Mouse (Mus musculus) limb, embryonic 13.5 days (tissue): ENCODE measurements at regions not wholly inside any gene's neighbourhood (a gene's known extent, or its start where the extent isn't known, plus 50 kb on each side); places are given as distances from the start of the nearest gene placed in this dataset.

Source experiments
- ATAC-seq: fragments of 200-750 bp; cut with Nextera tagmentation; 2 replicates; pipeline ENCODE4 v1.8.0; 2017; ENCODE audit warnings: low read depth, moderate number of reproducible peaks, moderate TSS enrichment; ENCODE audit not compliant: low FRiP score
- H3K27ac ChIP-seq: fragments of 300-500 bp; sonication (generic); 2 replicates; pipeline ENCODE4 v1.5.1; 2015; ENCODE audit warnings: inconsistent platforms, mild to moderate bottlenecking, moderate library complexity
- H3K27me3 ChIP-seq: fragments of 300-500 bp; sonication (generic); 2 replicates; pipeline ENCODE4 v1.6.1; 2015; ENCODE audit warnings: mild to moderate bottlenecking, inconsistent platforms
- H3K36me3 ChIP-seq: fragments of 300-500 bp; sonication (generic); 2 replicates; pipeline ENCODE4 v1.6.1; 2015; ENCODE audit warnings: inconsistent platforms, mild to moderate bottlenecking, moderate library complexity
- H3K4me1 ChIP-seq: fragments of 300-500 bp; sonication (generic); 2 replicates; pipeline ENCODE4 v1.6.1; 2015; ENCODE audit warnings: inconsistent platforms
- H3K4me2 ChIP-seq: fragments of 300-500 bp; sonication (generic); replicated peaks from 2 replicates; pipeline ENCODE4 v1.6.1; 2015; ENCODE audit warnings: inconsistent platforms, mild to moderate bottlenecking, moderate library complexity
- H3K4me3 ChIP-seq: fragments of 300-500 bp; sonication (generic); 2 replicates; pipeline ENCODE4 v1.5.1; 2015; ENCODE audit warnings: moderate library complexity, mild to moderate bottlenecking, inconsistent platforms
- H3K9ac ChIP-seq: fragments of 300-500 bp; sonication (generic); 2 replicates; pipeline ENCODE4 v1.6.1; 2015; ENCODE audit warnings: mild to moderate bottlenecking, inconsistent platforms
- H3K9me3 ChIP-seq: fragments of 300-500 bp; sonication (generic); 2 replicates; pipeline ENCODE4 v1.6.1; 2016; ENCODE audit warnings: inconsistent platforms
- WGBS: fragments of 180-500 bp; shearing (Covaris S2); methylation state at CpG from one replicate; pipeline ENCODE4 v1.1.7; 2015; 5-methylcytosine and 5-hydroxymethylcytosine counted together

DNA sequence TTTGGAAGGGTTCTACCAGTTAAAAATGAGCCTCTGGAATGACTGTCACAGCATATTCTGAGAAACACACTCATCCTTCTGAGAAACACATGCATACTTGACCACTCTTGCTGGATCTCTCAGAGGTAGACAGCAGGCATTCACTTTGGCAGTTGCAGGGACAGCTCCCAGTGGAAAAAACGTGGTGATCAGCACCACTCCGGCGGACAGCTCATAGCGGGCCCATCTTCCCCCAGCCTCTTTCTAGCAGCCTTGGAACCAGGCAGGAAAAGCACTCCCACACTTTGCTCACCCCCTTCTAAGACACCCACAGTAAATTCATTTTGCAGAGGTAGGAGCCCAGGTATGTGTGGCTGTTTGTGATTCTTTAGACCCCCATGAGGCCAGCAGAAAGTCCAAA lies 442.7 kb downstream of the Prss52 start:
- H3K4me3 ChIP-seq = no peak overlapping the region
- no peaks in the 10 kb centered on the region for H3K36me3 ChIP-seq
- H3K27ac ChIP-seq = no peak overlapping the region
- H3K9me3 ChIP-seq = no peaks in the 10 kb centered on the region
- H3K9ac ChIP-seq = no peak overlapping the region
- ATAC-seq = no peak
- no peaks in the 10 kb centered on the region for H3K4me1 ChIP-seq
- H3K4me2 ChIP-seq = no peak overlapping the region
- 1% methylated on average over 4 of the region's 4 CpGs for WGBS
- no peaks in the 10 kb centered on the region for H3K27me3 ChIP-seq

DNA sequence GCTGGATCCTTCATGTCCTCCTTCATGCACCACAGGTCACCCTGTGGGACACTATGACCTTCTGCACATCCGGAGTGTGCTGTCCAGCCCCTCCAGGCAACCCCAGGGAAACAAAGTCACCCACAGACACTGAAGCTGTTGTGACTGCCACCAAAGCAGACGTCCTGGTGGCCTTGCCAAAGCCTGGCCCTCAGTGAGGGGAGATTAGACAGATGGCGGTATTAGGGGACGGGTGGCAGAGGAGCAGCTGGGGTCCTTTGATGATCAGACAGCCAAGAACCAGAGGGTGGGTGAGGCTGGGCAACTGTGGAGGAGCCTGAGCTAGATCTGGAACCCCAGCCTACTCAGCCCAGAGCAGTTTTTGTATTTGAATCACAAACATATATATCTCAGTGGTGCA lies 448.9 kb downstream of the Prss52 start:
- 63% methylated on average over 4 of the region's 4 CpGs for WGBS
- Histone ChIP-seq H3K27me3 (no peaks in the 10 kb centered on the region), H3K9me3 (0 out of 2 replicates have a peak, but pooled peaks cover 4% of the 10 kb centered on the region), H3K36me3 (no peaks in the 10 kb centered on the region), H3K4me2 (no peak overlapping the region), H3K27ac (no peak overlapping the region), H3K9ac (no peak overlapping the region), H3K4me3 (no peak overlapping the region), H3K4me1 (no peaks in the 10 kb centered on the region)
- no peak for ATAC-seq

DNA sequence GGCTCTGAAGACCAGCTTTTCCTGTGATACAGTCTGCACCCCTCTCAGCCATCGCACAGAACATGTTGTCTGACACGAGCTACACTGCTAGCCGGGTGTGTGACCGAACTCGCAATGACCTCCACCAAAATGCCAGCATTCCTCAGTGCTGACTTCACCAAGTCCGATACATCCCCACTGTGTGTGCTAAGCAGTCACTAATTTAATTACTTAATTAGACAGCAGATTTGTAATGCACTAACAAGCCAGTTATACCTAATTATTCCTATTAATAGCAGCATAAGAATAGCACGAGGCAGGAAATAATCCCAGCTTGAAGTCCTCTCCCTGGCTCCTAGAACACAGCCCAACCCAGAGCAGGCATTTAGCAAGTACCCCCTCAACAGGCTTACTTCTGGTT lies 452.0 kb downstream of the Prss52 start:
- 0 out of 2 replicates have a peak, but pooled peaks cover 4% of the 10 kb centered on the region for H3K9me3 ChIP-seq
- H3K27ac ChIP-seq = no peak overlapping the region
- no peak overlapping the region for H3K9ac ChIP-seq
- ATAC-seq = no peak
- no peaks in the 10 kb centered on the region for H3K27me3 ChIP-seq
- H3K4me2 ChIP-seq = no peak overlapping the region
- H3K36me3 ChIP-seq = no peaks in the 10 kb centered on the region
- H3K4me3 ChIP-seq = no peak overlapping the region
- H3K4me1 ChIP-seq = no peaks in the 10 kb centered on the region
- 87% methylated on average over 7 of the region's 7 CpGs for WGBS

DNA sequence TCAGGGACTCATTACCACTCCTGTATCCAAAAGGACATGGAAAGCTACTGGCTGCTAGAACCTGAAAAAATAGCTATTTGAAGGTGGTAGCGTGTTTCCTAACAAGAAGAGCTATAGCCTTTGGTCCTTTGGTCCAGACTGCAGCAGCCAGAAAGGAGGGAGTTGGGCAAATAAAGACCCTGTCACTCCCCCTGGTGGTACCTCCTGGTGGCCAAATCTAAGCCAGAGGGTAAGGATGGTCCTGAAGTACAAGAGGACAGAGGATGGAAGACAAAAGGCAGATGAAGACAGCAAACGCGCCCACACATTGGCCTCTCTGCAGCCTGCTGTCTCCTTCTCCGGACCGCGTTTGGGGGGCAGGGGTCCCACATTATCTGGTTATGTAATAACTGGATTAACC lies 453.4 kb downstream of the Prss52 start:
- WGBS = 74% methylated on average over 6 of the region's 6 CpGs
- no peaks in the 10 kb centered on the region for H3K4me1 ChIP-seq
- H3K27ac ChIP-seq = no peak overlapping the region
- no peaks in the 10 kb centered on the region for H3K36me3 ChIP-seq
- ATAC-seq = no peak
- no peak overlapping the region for H3K4me3 ChIP-seq
- no peak overlapping the region for H3K4me2 ChIP-seq
- no peaks in the 10 kb centered on the region; the same call in 1 of the 2 replicates for H3K27me3 ChIP-seq
- 0 out of 2 replicates have a peak, but pooled peaks cover 4% of the 10 kb centered on the region for H3K9me3 ChIP-seq
- no peak overlapping the region for H3K9ac ChIP-seq

DNA sequence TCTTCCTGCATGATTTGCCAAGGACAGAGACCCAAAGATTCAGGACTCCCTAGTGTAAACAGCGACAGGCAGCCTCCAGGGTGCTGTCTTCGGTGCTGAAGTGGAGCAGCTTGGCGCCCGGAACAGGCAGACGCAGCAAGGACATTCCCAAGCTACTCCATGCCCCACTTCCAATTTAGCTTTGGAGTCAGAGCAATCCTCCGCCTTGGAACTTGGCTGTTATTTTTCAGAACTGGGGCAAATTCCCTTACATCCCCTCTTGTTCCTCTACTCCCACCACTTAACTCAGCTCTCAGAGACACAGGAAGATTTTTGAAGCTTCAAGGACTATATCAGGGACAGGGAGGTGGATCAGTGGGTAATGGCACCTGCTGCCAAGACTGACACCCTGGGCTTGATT lies 464.6 kb downstream of the Prss52 start:
- Histone ChIP-seq H3K27me3 (no peaks in the 10 kb centered on the region), H3K36me3 (no peaks in the 10 kb centered on the region), H3K4me3 (no peak overlapping the region), H3K4me1 (no peaks in the 10 kb centered on the region), H3K9me3 (no peaks in the 10 kb centered on the region), H3K27ac (no peak overlapping the region), H3K4me2 (no peak overlapping the region), H3K9ac (no peak overlapping the region)
- no peak for ATAC-seq
- 9% methylated on average over 6 of the region's 6 CpGs for WGBS

DNA sequence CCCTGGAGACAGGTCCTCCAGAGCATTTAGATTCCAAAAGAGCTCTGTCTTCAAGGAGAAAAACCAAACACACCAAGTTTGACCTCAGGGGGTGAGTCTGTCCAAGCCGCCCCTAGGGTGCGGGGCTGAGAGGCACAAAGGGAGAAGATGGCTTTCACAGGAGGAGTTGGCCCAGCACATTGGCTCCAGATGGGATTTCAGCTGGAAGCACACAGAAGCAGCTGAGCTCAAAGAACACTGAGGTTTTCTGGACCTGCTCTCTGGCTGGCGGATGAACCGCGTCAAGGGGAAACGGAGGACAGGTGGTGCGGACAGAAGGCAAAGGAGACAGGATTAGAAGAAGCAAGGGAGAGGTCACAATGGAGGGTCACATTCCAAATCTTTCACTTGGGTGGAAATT lies 466.9 kb downstream of the Prss52 start:
- WGBS = 87% methylated on average over 7 of the region's 7 CpGs
- ATAC-seq = no peak
- Histone ChIP-seq H3K4me2 (no peak overlapping the region), H3K4me1 (no peaks in the 10 kb centered on the region), H3K4me3 (no peak overlapping the region), H3K27ac (no peak overlapping the region), H3K9ac (no peak overlapping the region), H3K9me3 (no peaks in the 10 kb centered on the region), H3K27me3 (peaks cover 6% of the 10 kb centered on the region; the same call in 1 of the 2 replicates), H3K36me3 (no peaks in the 10 kb centered on the region)

DNA sequence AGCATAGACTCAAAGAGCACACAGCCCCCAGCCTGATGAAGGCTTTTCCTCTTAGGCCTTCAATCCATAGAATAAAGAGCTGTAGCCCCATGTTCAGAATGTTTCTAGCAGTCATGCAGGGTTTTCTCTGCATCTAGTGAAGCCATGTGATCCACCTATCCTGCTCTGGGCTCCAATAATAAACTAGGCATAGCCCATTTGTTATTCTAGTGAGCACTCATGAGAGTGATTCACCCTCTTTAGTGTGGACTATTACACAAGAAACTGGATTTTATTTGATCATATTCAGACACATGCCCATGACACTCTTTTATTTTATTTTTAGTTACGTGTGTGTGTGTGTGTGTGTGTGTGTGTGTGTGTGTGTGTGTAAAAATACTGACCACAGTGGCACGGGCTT lies 468.7 kb downstream of the Prss52 start:
- Histone ChIP-seq H3K4me1 (no peaks in the 10 kb centered on the region), H3K4me2 (no peak overlapping the region), H3K27ac (no peak overlapping the region), H3K27me3 (peaks cover 6% of the 10 kb centered on the region; the same call in 1 of the 2 replicates), H3K9me3 (no peaks in the 10 kb centered on the region), H3K9ac (no peak overlapping the region), H3K36me3 (no peaks in the 10 kb centered on the region), H3K4me3 (no peak overlapping the region)
- ATAC-seq = no peak
- 83% methylated on average over 2 of the region's 2 CpGs for WGBS

DNA sequence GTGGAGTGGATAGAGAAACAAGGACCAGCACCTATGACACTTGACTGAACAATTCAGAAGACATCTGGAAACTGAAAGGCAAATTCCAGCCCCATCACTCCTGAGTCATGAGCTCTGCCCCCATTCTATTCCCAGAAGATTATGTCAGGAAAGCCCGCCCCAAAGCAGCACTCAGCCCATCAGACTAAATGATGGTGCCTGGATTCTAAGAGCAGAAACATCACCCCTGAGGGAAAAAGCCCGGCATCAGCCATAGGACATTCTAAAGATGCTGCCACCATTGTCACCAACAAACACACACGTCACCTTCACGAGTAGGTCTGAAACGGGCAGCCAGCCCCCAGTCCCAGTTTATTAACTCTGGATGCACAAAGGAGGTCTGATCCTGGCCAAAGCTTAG lies 469.7 kb downstream of the Prss52 start:
- Histone ChIP-seq H3K9me3 (no peaks in the 10 kb centered on the region), H3K4me3 (no peak overlapping the region), H3K4me2 (no peak overlapping the region), H3K9ac (no peak overlapping the region), H3K27ac (no peak overlapping the region), H3K36me3 (no peaks in the 10 kb centered on the region), H3K27me3 (peaks cover 11% of the 10 kb centered on the region), H3K4me1 (no peaks in the 10 kb centered on the region)
- 69% methylated on average over 5 of the region's 5 CpGs for WGBS
- no peak for ATAC-seq

DNA sequence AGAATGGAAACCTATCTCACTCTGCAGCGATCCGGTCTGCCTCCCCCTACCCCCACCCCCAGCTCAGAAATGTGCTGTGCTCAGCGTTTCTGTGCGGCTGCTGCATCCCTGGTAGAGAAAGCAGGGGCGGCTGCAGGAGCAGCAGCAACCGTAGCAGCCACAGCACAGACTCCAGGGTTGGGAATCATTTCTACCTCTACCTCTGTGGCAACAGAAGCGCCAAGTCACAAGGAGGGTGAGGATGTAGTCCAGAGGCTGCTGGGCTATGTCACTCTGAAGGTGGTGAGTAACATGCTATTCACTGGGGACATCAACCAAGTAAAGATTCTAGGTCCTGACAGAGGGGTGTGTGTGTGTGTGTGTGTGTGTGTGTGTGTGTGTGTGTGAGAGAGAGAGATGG lies 470.2 kb downstream of the Prss52 start:
- H3K9me3 ChIP-seq = no peaks in the 10 kb centered on the region
- no peak for ATAC-seq
- no peak overlapping the region for H3K27ac ChIP-seq
- H3K4me3 ChIP-seq = no peak overlapping the region
- H3K4me2 ChIP-seq = no peak overlapping the region
- H3K36me3 ChIP-seq = no peaks in the 10 kb centered on the region
- WGBS = 63% methylated on average over 7 of the region's 7 CpGs
- H3K9ac ChIP-seq = no peak overlapping the region
- H3K4me1 ChIP-seq = no peaks in the 10 kb centered on the region
- H3K27me3 ChIP-seq = peaks cover 16% of the 10 kb centered on the region

DNA sequence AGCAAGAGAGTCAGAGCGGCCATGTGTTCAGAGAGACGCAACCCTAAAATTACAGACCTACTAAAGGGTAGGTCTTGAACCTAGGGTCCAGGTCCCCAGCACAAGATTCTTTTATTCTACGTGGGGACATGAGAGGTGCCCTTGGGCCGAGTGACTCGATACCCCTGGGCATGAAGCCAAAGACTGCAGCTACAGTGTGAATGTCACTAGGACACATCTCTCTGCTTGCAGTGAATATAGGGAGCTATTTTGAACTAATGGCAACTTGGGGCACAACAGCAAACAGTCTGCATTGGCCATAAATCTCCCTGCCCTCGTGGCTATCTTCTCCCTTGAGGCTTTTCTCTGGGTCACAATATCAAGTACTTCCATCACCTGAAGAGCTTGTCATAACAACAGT lies 470.7 kb downstream of the Prss52 start:
- H3K36me3 ChIP-seq = no peaks in the 10 kb centered on the region
- 72% methylated on average over 6 of the region's 6 CpGs for WGBS
- ATAC-seq = no peak

DNA sequence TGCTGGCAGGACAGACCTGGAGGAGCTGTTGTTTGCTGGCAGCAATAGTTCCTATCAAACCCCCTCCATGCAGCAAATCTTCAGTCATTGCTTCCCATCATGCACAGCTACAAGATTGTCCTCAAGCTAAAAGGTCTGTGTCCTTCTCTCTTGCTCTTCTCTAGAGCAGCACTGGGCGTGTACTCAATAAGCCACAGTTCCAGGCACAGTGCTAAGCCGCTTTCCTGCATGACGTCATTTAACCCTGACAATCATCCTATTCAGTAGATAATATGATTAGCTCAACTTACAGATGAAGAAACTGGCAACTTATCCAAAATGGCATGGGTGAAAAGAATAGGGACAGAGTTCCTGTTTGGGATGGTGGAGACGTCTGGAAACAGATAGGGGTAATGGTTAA lies 471.9 kb downstream of the Prss52 start:
- H3K9me3 ChIP-seq = no peaks in the 10 kb centered on the region
- H3K36me3 ChIP-seq = no peaks in the 10 kb centered on the region
- H3K4me2 ChIP-seq = no peak overlapping the region
- no peak overlapping the region for H3K4me3 ChIP-seq
- no peak overlapping the region for H3K27ac ChIP-seq
- 58% methylated on average over 4 of the region's 4 CpGs for WGBS
- no peak overlapping the region for H3K9ac ChIP-seq
- H3K27me3 ChIP-seq = peaks cover 33% of the 10 kb centered on the region
- ATAC-seq = no peak
- no peaks in the 10 kb centered on the region for H3K4me1 ChIP-seq

More for the DNA sequence above, 470.7 kb downstream of the Prss52 start:
- H3K9me3 ChIP-seq = no peaks in the 10 kb centered on the region
- no peak overlapping the region for H3K9ac ChIP-seq
- peaks cover 21% of the 10 kb centered on the region for H3K27me3 ChIP-seq
- no peak overlapping the region for H3K4me2 ChIP-seq
- no peaks in the 10 kb centered on the region for H3K4me1 ChIP-seq
- H3K27ac ChIP-seq = no peak overlapping the region
- H3K4me3 ChIP-seq = no peak overlapping the region

DNA sequence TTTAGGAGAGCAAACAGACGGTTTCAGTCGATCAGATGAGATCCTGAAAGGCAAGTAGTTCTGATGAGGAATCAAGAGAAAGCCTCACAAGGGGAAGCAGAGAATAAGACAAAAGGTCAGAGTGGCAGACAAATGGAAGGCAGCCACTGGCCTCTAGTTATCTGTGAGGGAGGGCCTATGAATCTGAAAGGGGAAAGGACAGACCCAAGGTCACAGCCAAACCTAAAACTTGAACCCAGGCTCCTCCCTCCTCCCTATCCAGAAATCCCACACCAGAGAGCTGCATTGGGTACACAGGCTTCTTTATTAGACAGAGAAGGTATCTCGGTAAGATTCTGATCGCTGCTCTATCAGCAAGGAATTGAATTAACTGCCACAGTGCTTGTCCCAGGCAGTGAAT lies 476.0 kb downstream of the Prss52 start:
- no peak overlapping the region for H3K4me3 ChIP-seq
- H3K9ac ChIP-seq = no peak overlapping the region
- no peaks in the 10 kb centered on the region for H3K36me3 ChIP-seq
- H3K9me3 ChIP-seq = no peaks in the 10 kb centered on the region
- H3K27ac ChIP-seq = no peak overlapping the region
- peaks cover 68% of the 10 kb centered on the region for H3K27me3 ChIP-seq
- 73% methylated on average over 4 of the region's 4 CpGs for WGBS
- H3K4me1 ChIP-seq = no peaks in the 10 kb centered on the region
- no peak overlapping the region for H3K4me2 ChIP-seq
- ATAC-seq = no peak

DNA sequence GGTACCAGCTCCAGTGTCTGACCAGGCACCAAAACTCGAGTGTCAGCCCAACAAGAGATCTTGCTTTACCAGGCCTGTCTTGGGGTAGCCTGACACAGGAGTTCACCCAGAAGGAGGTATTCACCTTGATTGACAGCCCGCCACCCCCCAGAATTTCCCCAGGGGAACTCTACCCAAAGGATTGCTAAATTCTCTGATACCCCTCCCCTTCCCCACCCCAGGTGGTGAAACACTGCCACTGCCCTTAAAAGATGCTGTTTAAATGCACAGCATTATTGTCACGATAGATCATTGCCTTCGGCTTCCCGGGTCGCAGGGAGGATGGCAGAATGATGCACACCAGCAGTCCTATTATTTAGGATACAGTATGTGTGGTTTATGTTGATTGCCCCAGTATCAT lies 476.8 kb downstream of the Prss52 start:
- H3K4me2 ChIP-seq = no peak overlapping the region
- H3K4me3 ChIP-seq = no peak overlapping the region
- no peaks in the 10 kb centered on the region for H3K4me1 ChIP-seq
- H3K9ac ChIP-seq = no peak overlapping the region
- WGBS = 36% methylated on average over 6 of the region's 6 CpGs
- H3K9me3 ChIP-seq = no peaks in the 10 kb centered on the region
- no peaks in the 10 kb centered on the region for H3K36me3 ChIP-seq
- peaks cover 75% of the 10 kb centered on the region for H3K27me3 ChIP-seq
- H3K27ac ChIP-seq = no peak overlapping the region
- no peak for ATAC-seq
